Mouse (Mus musculus) ES-Bruce4 (cell line): Measurements from ENCODE around the gene Actr5. TPM values are rescaled to one million over a fixed set of nuclear protein-coding genes. Genes with fewer than 3 reads are reported as not detected.
A peak's percentile ranks its signal among the peaks of the same experiment; 100 is the strongest.

ENCODE experiments used
- H3K27ac ChIP-seq: 2 replicates; pipeline ENCODE4 v1.5.1; 2012; ENCODE audit warnings: low read length, inconsistent platforms; ENCODE audit not compliant: insufficient read depth
- H3K27me3 ChIP-seq: 2 replicates; pipeline ENCODE4 v1.6.1; 2012; ENCODE audit warnings: mild to moderate bottlenecking, low read length, inconsistent platforms; ENCODE audit not compliant: control insufficient read depth, poor library complexity, insufficient read depth, severe bottlenecking
- H3K36me3 ChIP-seq: 2 replicates; pipeline ENCODE4 v1.6.1; 2012; ENCODE audit warnings: inconsistent platforms, mild to moderate bottlenecking, low read length, moderate library complexity; ENCODE audit not compliant: control insufficient read depth, poor library complexity, insufficient read depth, severe bottlenecking
- H3K4me1 ChIP-seq: one replicate; pipeline ENCODE4 v1.8.1; 2011; ENCODE audit warnings: low read length; ENCODE audit not compliant: control insufficient read depth, insufficient read depth
- H3K4me3 ChIP-seq: 2 replicates; pipeline ENCODE4 v1.5.1; 2011; ENCODE audit warnings: low read depth, mild to moderate bottlenecking, low read length
- H3K9ac ChIP-seq: 2 replicates; pipeline ENCODE4 v1.6.1; 2012; ENCODE audit warnings: low read depth, mild to moderate bottlenecking, inconsistent platforms; ENCODE audit not compliant: poor library complexity, severe bottlenecking
- H3K9me3 ChIP-seq: replicated peaks from 2 replicates; pipeline ENCODE4 v1.6.1; 2012; ENCODE audit warnings: mild to moderate bottlenecking, low read length, inconsistent platforms; ENCODE audit not compliant: control insufficient read depth, poor library complexity, insufficient read depth, severe bottlenecking
- CTCF ChIP-seq: IDR thresholded peaks from one replicate; pipeline ENCODE4 v1.8.1; 2011; ENCODE audit warnings: low read depth, low read length
- EP300 ChIP-seq: IDR thresholded peaks from 2 replicates; pipeline ENCODE4 v1.6.1; 2011; ENCODE audit warnings: low read depth, low read length; ENCODE audit not compliant: insufficient read depth
- POLR2A ChIP-seq: IDR thresholded peaks from one replicate; pipeline ENCODE4 v1.8.1; 2011; ENCODE audit warnings: low read length; ENCODE audit not compliant: insufficient read depth
- polyA plus RNA-seq: library from polyadenylated mRNA; stranded (reverse); fragments of >200 nt; gene quantifications from 2 replicates; pipeline ENCODE4 v1.2.4, GENCODE M21; 2011; ENCODE audit warnings: low read depth; ENCODE audit not compliant: missing spikeins, insufficient read depth, insufficient read length

Gene Actr5
- polyA plus RNA-seq, 1 experiment: 12.8 TPM

DNA sequence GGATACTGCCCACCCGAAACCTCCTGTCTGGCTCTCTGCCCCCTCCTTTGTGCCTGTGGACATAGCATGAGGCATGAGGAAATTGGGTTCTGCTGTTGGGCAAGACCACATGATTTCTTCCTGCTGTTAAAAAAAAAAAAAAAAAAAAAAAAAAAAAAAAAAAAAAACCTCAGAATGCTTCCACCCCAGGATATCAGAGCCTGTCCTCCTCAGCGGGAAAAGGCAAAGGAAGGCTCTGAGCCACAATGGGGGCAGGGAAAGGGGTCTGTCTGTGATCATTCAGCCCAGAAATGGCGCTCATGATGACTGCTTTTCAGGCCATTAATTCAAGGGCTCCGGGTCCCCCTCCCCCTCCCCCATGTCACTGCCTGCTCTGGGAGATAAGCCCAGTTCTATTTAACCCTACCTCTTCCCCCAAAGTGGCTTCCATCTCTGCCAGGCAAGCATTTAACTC is 18.1 kb upstream of the Actr5 start:
- H3K27ac ChIP-seq: no peak overlapping the region
- no peaks in the 10 kb centered on the region for H3K9me3 ChIP-seq
- H3K27me3 ChIP-seq: peaks cover 15% of the 10 kb centered on the region
- no peaks in the 10 kb centered on the region for H3K4me1 ChIP-seq
- no peak overlapping the region for H3K9ac ChIP-seq
- no peak overlapping the region for H3K4me3 ChIP-seq
- H3K36me3 ChIP-seq: no peaks in the 10 kb centered on the region
- TF ChIP-seq CTCF: no peak
- no peak for TF ChIP-seq POLR2A
- no peak for TF ChIP-seq EP300

DNA sequence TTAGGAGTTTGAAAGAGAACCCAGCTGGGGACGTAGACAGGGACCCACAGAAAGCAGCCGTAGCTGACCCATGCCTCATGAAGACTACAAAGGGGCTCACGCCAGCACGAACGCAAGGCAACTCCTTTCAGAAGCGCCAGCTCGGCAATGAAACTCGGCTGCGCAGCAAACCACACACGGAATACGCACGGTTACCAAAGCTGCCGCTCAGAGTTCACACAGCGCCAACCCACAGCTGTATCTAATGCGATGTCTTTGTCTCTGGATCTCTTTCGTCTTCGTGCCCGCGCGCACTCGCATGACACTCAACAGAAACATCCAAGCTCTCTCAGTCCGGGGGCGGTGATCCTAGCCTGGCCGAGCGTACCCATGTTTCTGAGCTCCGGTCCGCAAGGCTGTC is 15.0 kb upstream of the Actr5 start:
- no peaks in the 10 kb centered on the region for H3K9me3 ChIP-seq
- TF ChIP-seq CTCF: no peak
- no peaks in the 10 kb centered on the region for H3K36me3 ChIP-seq
- no peak overlapping the region for H3K9ac ChIP-seq
- no peaks in the 10 kb centered on the region for H3K4me1 ChIP-seq
- peaks cover 22% of the 10 kb centered on the region for H3K27me3 ChIP-seq
- no peak overlapping the region for H3K27ac ChIP-seq
- H3K4me3 ChIP-seq: peak overlapping the region; percentile 1; the same call in 1 of the 2 replicates

DNA sequence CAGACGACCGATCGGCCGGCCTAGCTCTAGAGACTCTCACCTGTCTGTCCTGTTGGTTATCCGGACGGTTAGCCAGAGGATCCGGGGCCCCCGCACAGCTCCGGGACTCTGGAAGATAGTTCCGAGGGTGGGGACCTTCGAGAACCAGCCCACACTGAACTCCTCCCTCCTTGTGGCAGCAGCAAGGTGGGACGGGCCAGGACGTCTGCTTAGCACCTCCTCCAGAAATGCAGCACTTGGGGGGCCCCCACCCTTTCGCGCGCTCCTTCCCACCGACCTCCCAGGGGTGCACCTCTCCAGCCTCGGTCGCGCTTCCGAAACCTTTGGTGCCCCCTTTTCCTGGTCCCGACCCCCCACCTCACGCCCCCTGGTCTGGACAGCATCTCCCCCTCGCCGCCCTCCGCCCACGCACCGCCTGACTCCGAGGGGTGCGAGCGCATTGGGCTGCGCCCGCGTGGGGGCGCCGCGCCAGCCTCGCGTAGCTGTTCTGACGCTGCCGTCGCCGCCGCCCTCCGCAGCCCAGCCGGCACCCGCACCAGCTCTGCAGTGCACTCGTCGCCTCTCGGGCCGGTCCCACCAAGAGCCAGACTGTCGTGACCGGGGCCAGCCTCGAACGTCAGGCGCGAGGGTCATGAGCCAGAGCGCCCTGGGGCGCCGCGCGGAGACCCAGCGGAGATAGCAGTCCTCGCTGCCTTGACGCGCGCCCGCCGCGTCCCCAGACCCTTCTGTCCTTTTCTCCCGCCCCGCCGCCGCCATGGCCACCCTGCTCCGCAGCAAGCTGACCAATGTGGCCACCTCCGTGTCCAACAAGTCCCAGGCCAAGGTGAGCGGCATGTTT is 14.0 kb upstream of the Actr5 start, which contains the start of gene Slc32a1:
Slc32a1 (plus strand) TSS at position 280 of the 838 bp plus-strand sequence.
- Histone ChIP-seq H3K27ac (no peak within 1 kb of the TSS), H3K36me3 (no peaks in the 10 kb centered on the region), H3K4me1 (no peaks in the 10 kb centered on the region), H3K9ac (no peak within 1 kb of the TSS), H3K4me3 (peak within 1 kb of the TSS; percentile 28), H3K27me3 (peaks cover 22% of the 10 kb centered on the region), H3K9me3 (no peaks in the 10 kb centered on the region)
- no peak for TF ChIP-seq POLR2A
- TF ChIP-seq CTCF: peak; percentile 9
- TF ChIP-seq EP300: no peak

DNA sequence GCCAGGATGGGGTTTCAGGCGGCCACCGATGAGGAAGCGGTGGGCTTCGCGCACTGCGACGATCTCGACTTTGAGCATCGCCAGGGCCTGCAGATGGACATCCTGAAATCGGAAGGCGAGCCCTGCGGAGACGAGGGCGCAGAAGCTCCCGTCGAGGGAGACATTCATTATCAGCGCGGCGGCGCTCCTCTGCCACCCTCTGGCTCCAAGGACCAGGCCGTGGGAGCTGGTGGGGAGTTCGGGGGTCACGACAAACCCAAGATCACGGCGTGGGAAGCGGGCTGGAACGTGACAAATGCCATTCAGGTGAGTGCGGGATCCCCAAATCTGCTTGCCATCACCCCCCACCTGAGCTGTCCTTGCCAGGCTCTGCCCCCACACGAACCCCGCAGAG is 13.4 kb upstream of the Actr5 start:
- no peaks in the 10 kb centered on the region for H3K4me1 ChIP-seq
- no peak overlapping the region for H3K9ac ChIP-seq

DNA sequence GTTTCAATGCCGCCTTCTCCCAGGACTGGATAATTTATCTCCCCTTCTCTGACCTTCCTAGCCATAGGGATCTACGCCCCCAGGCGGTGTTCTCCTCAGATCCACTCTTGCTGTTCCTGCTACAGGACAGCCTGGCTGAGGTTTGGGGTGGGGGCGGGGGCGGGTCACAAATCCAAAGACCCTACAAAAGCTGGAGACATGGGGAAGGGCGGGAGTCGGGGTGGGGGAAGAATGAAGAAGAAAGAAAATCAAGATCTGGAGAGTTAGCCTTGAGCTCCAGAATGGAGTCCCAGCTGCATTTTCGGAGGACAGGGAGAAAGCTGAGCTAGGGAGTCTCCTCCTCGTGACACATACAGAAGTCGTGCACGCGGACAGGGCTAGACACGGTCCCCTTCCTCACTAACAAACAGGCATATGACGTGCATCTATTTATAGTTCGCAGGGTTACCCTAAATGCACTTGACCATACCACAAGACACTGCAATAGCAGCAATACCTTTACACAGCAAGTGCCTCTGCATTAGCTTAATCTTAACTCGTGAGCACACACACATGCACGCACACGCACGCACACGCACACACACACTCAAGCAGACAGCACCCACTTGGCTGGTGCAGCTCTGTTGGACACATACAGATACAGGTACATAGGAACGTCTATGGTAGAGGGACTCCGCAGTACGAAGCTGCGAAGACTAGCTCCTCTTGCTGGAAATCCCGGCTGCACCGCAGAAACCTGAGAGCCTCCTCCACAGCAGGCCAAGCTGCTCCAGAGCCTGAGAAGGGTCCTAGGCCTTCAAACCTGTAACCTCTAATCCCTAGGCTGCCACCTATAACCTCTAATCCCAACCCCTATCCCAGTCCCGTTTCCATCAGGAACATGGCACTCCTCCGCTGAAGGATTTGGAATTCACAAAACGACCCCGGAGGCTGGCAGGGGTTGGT is 12.7 kb upstream of the Actr5 start:
- H3K27ac ChIP-seq: no peak overlapping the region
- TF ChIP-seq CTCF: no peak
- TF ChIP-seq EP300: no peak
- no peak for TF ChIP-seq POLR2A
- no peaks in the 10 kb centered on the region for H3K4me1 ChIP-seq
- no peak overlapping the region for H3K4me3 ChIP-seq
- no peak overlapping the region for H3K9ac ChIP-seq
- peaks cover 24% of the 10 kb centered on the region for H3K27me3 ChIP-seq
- H3K36me3 ChIP-seq: no peaks in the 10 kb centered on the region
- no peaks in the 10 kb centered on the region for H3K9me3 ChIP-seq

More for the DNA sequence above, 13.4 kb upstream of the Actr5 start:
- no peak overlapping the region for H3K27ac ChIP-seq
- H3K4me3 ChIP-seq: peak overlapping the region; percentile 28
- TF ChIP-seq EP300 (no peak), CTCF (no peak), POLR2A (no peak)
- H3K9me3 ChIP-seq: no peaks in the 10 kb centered on the region
- H3K36me3 ChIP-seq: no peaks in the 10 kb centered on the region
- H3K27me3 ChIP-seq: peaks cover 24% of the 10 kb centered on the region
